Mouse (Mus musculus) CH12.LX (cell line): ENCODE results near the gene Atp5g1. TPM values are rescaled to one million over a fixed set of nuclear protein-coding genes. Genes with fewer than 3 reads are reported as not detected.

Experiments used
- DNase-seq: peaks from one replicate; pipeline ENCODE4 v3.0.0-alpha.2; 2013; ENCODE audit errors: extremely low read depth
- H3K27ac ChIP-seq: 2 replicates; pipeline ENCODE4 v1.5.1; 2012; ENCODE audit warnings: low read depth, mild to moderate bottlenecking, control low read depth, moderate library complexity; ENCODE audit not compliant: insufficient read depth
- H3K27me3 ChIP-seq: replicated peaks from 2 replicates; pipeline ENCODE3; 2012; ENCODE audit warnings: inconsistent platforms
- H3K36me3 ChIP-seq, 2 experiments: replicated peaks in 1 of 2; 2 replicates each; pipeline versions ENCODE3 to v1.6.1; 2012; ENCODE audit warnings: inconsistent platforms in 1 of 2, low read length in 1 of 2, mild to moderate bottlenecking in 1 of 2, mixed read lengths in 1 of 2, moderate library complexity in 1 of 2; ENCODE audit not compliant: control insufficient read depth in 1 of 2, insufficient read depth in 1 of 2
- H3K4me1 ChIP-seq, 2 experiments: 2 replicates each; pipeline ENCODE4 v1.6.1; 2012; ENCODE audit warnings: inconsistent platforms in 1 of 2, moderate library complexity in 1 of 2; ENCODE audit not compliant: insufficient read depth in 2 of 2, control insufficient read depth in 1 of 2
- H3K4me2 ChIP-seq: 2 replicates; pipeline ENCODE4 v1.6.1; 2012; ENCODE audit warnings: low read depth, mild to moderate bottlenecking, control low read depth; ENCODE audit not compliant: poor library complexity, insufficient read depth, severe bottlenecking
- H3K4me3 ChIP-seq, 3 experiments: fragments of 150-350 bp in 1 of 3; sonication (generic) in 1 of 3; replicated peaks in 1 of 3; 2 replicates each; pipeline versions ENCODE3 to v1.5.1; 2011 to 2012; ENCODE audit warnings: low read depth in 2 of 3, low read length in 2 of 3, mild to moderate bottlenecking in 2 of 3, moderate library complexity in 2 of 3, control low read depth in 1 of 3, improper control_type of control experiment in 1 of 3, inconsistent platforms in 1 of 3, mixed read lengths in 1 of 3; ENCODE audit not compliant: poor library complexity in 1 of 3
- H3K79me2 ChIP-seq: replicated peaks from 2 replicates; pipeline ENCODE4 v1.6.1; 2012; ENCODE audit warnings: mild to moderate bottlenecking, moderate library complexity; ENCODE audit not compliant: control insufficient read depth, poor library complexity, insufficient read depth, severe bottlenecking; ENCODE audit errors: extremely low read depth
- H3K9ac ChIP-seq: 2 replicates; pipeline ENCODE4 v1.6.1; 2012; ENCODE audit warnings: low read depth, mild to moderate bottlenecking, control low read depth, moderate library complexity; ENCODE audit not compliant: insufficient read depth
- H3K9me3 ChIP-seq: replicated peaks from 2 replicates; pipeline ENCODE3; 2012; ENCODE audit warnings: low read length, inconsistent platforms, mixed read lengths
- BHLHE40 ChIP-seq: IDR thresholded peaks from 2 replicates; pipeline ENCODE4 v1.6.1; 2011; ENCODE audit warnings: mild to moderate bottlenecking, low read depth, low read length, improper control_type of control experiment
- CHD1 ChIP-seq: IDR thresholded peaks from 2 replicates; pipeline ENCODE4 v1.6.1; 2012; ENCODE audit warnings: low read depth, low read length, improper control_type of control experiment, inconsistent platforms
- CHD2 ChIP-seq: IDR thresholded peaks from 2 replicates; pipeline ENCODE4 v1.6.1; 2011; ENCODE audit warnings: low read length, improper control_type of control experiment
- CTCF ChIP-seq, 2 experiments: IDR thresholded peaks in 1 of 2; conservative IDR thresholded peaks in 1 of 2; 2 replicates each; pipeline ENCODE4 v1.5.1; 2011 to 2012; ENCODE audit warnings: low read depth in 2 of 2, low read length in 2 of 2, improper control_type of control experiment in 1 of 2, inconsistent platforms in 1 of 2, mild to moderate bottlenecking in 1 of 2, moderate library complexity in 1 of 2
- E2F4 ChIP-seq: IDR thresholded peaks from 2 replicates; pipeline ENCODE4 v1.6.1; 2011; ENCODE audit warnings: low read depth, low read length, improper control_type of control experiment; ENCODE audit not compliant: insufficient replicate concordance
- ELF1 ChIP-seq: IDR thresholded peaks from 2 replicates; pipeline ENCODE4 v1.6.1; 2014; ENCODE audit warnings: low read depth, mild to moderate bottlenecking, inconsistent platforms, low read length, improper control_type of control experiment
- EP300 ChIP-seq: IDR thresholded peaks from 2 replicates; pipeline ENCODE4 v1.6.1; 2011; ENCODE audit warnings: low read length, improper control_type of control experiment
- ETS1 ChIP-seq: conservative IDR thresholded peaks from 2 replicates; pipeline ENCODE4 v1.6.1; 2012; ENCODE audit warnings: low read depth, mild to moderate bottlenecking, inconsistent platforms, low read length, improper control_type of control experiment, moderate library complexity
- GABPA ChIP-seq: IDR thresholded peaks from 2 replicates; pipeline ENCODE4 v1.6.1; 2012; ENCODE audit warnings: low read depth, low read length, improper control_type of control experiment, inconsistent platforms; ENCODE audit not compliant: insufficient replicate concordance
- HCFC1 ChIP-seq: IDR thresholded peaks from 2 replicates; pipeline ENCODE4 v1.6.1; 2012; ENCODE audit warnings: low read depth, mild to moderate bottlenecking, inconsistent platforms, low read length, improper control_type of control experiment
- JUN ChIP-seq: IDR thresholded peaks from 2 replicates; pipeline ENCODE4 v1.6.1; 2011; ENCODE audit warnings: low read depth, mild to moderate bottlenecking, low read length, improper control_type of control experiment, moderate library complexity; ENCODE audit not compliant: insufficient read depth
- JUND ChIP-seq: conservative IDR thresholded peaks from 2 replicates; pipeline ENCODE4 v1.6.1; 2011; ENCODE audit warnings: low read depth, low read length, improper control_type of control experiment
- MAFK ChIP-seq: IDR thresholded peaks from 2 replicates; pipeline ENCODE4 v1.6.1; 2011; ENCODE audit warnings: low read length, improper control_type of control experiment; ENCODE audit not compliant: insufficient replicate concordance
- MAX ChIP-seq: IDR thresholded peaks from 2 replicates; pipeline ENCODE4 v1.6.1; 2011; ENCODE audit warnings: low read length, improper control_type of control experiment
- MAZ ChIP-seq: IDR thresholded peaks from 2 replicates; pipeline ENCODE4 v1.6.1; 2012; ENCODE audit warnings: low read depth, mild to moderate bottlenecking, inconsistent platforms, low read length, improper control_type of control experiment, moderate library complexity
- MEF2A ChIP-seq: IDR thresholded peaks from 2 replicates; pipeline ENCODE4 v1.6.1; 2014; ENCODE audit warnings: low read depth, mild to moderate bottlenecking, inconsistent platforms, low read length, improper control_type of control experiment, borderline replicate concordance
- MXI1 ChIP-seq: IDR thresholded peaks from 2 replicates; pipeline ENCODE4 v1.6.1; 2011; ENCODE audit warnings: mild to moderate bottlenecking, low read depth, low read length, improper control_type of control experiment
- NELFE ChIP-seq: IDR thresholded peaks from 2 replicates; pipeline ENCODE4 v1.6.1; 2011; ENCODE audit warnings: low read depth, low read length, improper control_type of control experiment
- NRF1 ChIP-seq: IDR thresholded peaks from 2 replicates; pipeline ENCODE4 v1.6.1; 2014; ENCODE audit warnings: low read depth, mild to moderate bottlenecking, inconsistent platforms, low read length, improper control_type of control experiment, moderate library complexity
- POLR2A ChIP-seq: IDR thresholded peaks from 2 replicates; pipeline ENCODE4 v1.6.1; 2011; ENCODE audit warnings: low read depth, mild to moderate bottlenecking, improper control_type of control experiment, low read length
- RAD21 ChIP-seq: IDR thresholded peaks from 2 replicates; pipeline ENCODE4 v1.6.1; 2011; ENCODE audit warnings: low read depth, mild to moderate bottlenecking, low read length, improper control_type of control experiment, moderate library complexity
- SMC3 ChIP-seq: IDR thresholded peaks from 2 replicates; pipeline ENCODE4 v1.6.1; 2011; ENCODE audit warnings: low read depth, low read length, improper control_type of control experiment
- TBP ChIP-seq: conservative IDR thresholded peaks from 2 replicates; pipeline ENCODE4 v1.6.1; 2011; ENCODE audit warnings: low read depth, low read length, improper control_type of control experiment
- TCF12 ChIP-seq: IDR thresholded peaks from 2 replicates; pipeline ENCODE4 v1.6.1; 2014; ENCODE audit warnings: low read depth, mild to moderate bottlenecking, inconsistent platforms, low read length, improper control_type of control experiment
- UBTF ChIP-seq: IDR thresholded peaks from 2 replicates; pipeline ENCODE4 v1.6.1; 2012; ENCODE audit warnings: low read depth, mild to moderate bottlenecking, inconsistent platforms, low read length, improper control_type of control experiment, moderate library complexity
- USF1 ChIP-seq: IDR thresholded peaks from 2 replicates; pipeline ENCODE4 v1.6.1; 2014; ENCODE audit warnings: low read depth, mild to moderate bottlenecking, inconsistent platforms, low read length, improper control_type of control experiment
- USF2 ChIP-seq: conservative IDR thresholded peaks from 2 replicates; pipeline ENCODE4 v1.6.1; 2011; ENCODE audit warnings: low read depth, low read length, improper control_type of control experiment
- ZC3H11A ChIP-seq: IDR thresholded peaks from 2 replicates; pipeline ENCODE4 v1.6.1; 2012; ENCODE audit warnings: low read depth, mild to moderate bottlenecking, inconsistent platforms, low read length, improper control_type of control experiment
- ZKSCAN1 ChIP-seq: IDR thresholded peaks from 2 replicates; pipeline ENCODE4 v1.6.1; 2012; ENCODE audit warnings: low read depth, inconsistent platforms, low read length, improper control_type of control experiment, borderline replicate concordance
- ZMIZ1 ChIP-seq: IDR thresholded peaks from 2 replicates; pipeline ENCODE4 v1.6.1; 2012; ENCODE audit warnings: low read depth, mild to moderate bottlenecking, inconsistent platforms, low read length, improper control_type of control experiment
- ZNF384 ChIP-seq: IDR thresholded peaks from 2 replicates; pipeline ENCODE4 v1.6.1; 2012; ENCODE audit warnings: low read depth, low read length, improper control_type of control experiment, inconsistent platforms
- dilution Hi-C: fragments of 300-500 bp; cut with MboI; formaldehyde crosslinking; loops from 2 replicates; pipeline ENCODE4 v1.14.3; 2020; ENCODE audit warnings: low sequenced_read_pairs; ENCODE audit not compliant: extremely low pct_unique_long_range_greater_than_20kb, extremely low pct_ligation_motif_present
- in situ Hi-C: fragments of 300-500 bp; cut with MboI; formaldehyde crosslinking; loops from 3 replicates; pipeline ENCODE4 v1.14.3; 2019; ENCODE audit warnings: low sequenced_read_pairs, low pct_ligation_motif_present, low pct_unique_long_range_greater_than_20kb, mixed read lengths
- polyA plus RNA-seq: library from polyadenylated mRNA; unstranded; fragments of >175 nt; gene quantifications from 2 replicates; pipeline ENCODE4 v1.2.1, GENCODE M21; 2012; ENCODE audit warnings: low read depth; ENCODE audit not compliant: insufficient read length
- total RNA-seq, 2 experiments: library from RNA; depleted of rRNA; stranded (reverse); fragments of 300-350 nt in 1 of 2; fragments of >200 nt in 1 of 2; gene quantifications; 2 replicates each; pipeline ENCODE4 v1.2.3; 2012 to 2014

The Atp5g1 gene
- total and polyA plus RNA-seq, 3 experiments: 778 to 969 (median 851) TPM

GRCm38 (mm10) chr11:96093361-96093760 is 17.9 kb upstream of the Atp5g1 start:
- no peaks in the 10 kb centered on the region for H3K79me2 ChIP-seq
- in situ Hi-C loops (loop anchor here (5.0 kb wide), 3 partner anchors 39 to 139 kb away; partner anchors contain the start of gene Ttll6), dilution Hi-C loops (no loop called here)
- no peak overlapping the region for H3K9ac ChIP-seq
- DNase-seq: peak; percentile 58
- H3K4me3 ChIP-seq: no peak overlapping the region
- H3K9me3 ChIP-seq: peaks cover 2% of the 10 kb centered on the region
- no peak overlapping the region for H3K27ac ChIP-seq
- no peak overlapping the region for H3K4me2 ChIP-seq
- peaks cover 46% of the 10 kb centered on the region for H3K27me3 ChIP-seq
- H3K4me1 ChIP-seq: no peaks in the 10 kb centered on the region
- TF ChIP-seq TCF12 (no peak), ETS1 (no peak), JUN (no peak), HCFC1 (no peak), BHLHE40 (no peak), MAX (no peak), ZNF384 (no peak), ZC3H11A (peak; percentile 40; the same call in 1 of the 2 replicates), MEF2A (no peak), ZMIZ1 (no peak), MXI1 (no peak), CTCF (conservative IDR thresholded peaks at IDR 0.05 in 1 of 2, IDR thresholded peaks at IDR 0.05 in 1 of 2; ENCODE audit: low read depth in 2 of 2, low read length in 2 of 2) (peak; percentile 92 to 98), E2F4 (no peak), NRF1 (no peak), SMC3 (peak; percentile 90), JUND (no peak), MAZ (no peak), NELFE (no peak; the same call in 1 of the 2 replicates), RAD21 (peak; percentile 99), USF1 (no peak), MAFK (no peak), GABPA (no peak), EP300 (no peak), ZKSCAN1 (no peak), POLR2A (no peak), UBTF (no peak), TBP (no peak), ELF1 (0 out of 2 replicates have a peak, but pooled peaks have one; percentile 16), CHD2 (no peak), CHD1 (no peak), USF2 (no peak)
- no peaks in the 10 kb centered on the region for H3K36me3 ChIP-seq
